Mouse (Mus musculus) forebrain, embryonic 11.5 days (tissue): ENCODE data around the gene Plekhm1. TPM values are rescaled to one million over a fixed set of nuclear protein-coding genes. Genes with fewer than 3 reads are reported as not detected.
A peak's percentile ranks its signal among the peaks of the same experiment; 100 is the strongest.
"Not testable (repeated sequence)": the region's sequence is repeated elsewhere in the genome, so short reads cannot be mapped to it uniquely, and the experiment has no call there.

Experiments used
- ATAC-seq: fragments of 200-750 bp; cut with Nextera tagmentation; replicated peaks from 2 replicates; pipeline ENCODE4 v1.8.0; 2017; ENCODE audit warnings: moderate TSS enrichment; ENCODE audit not compliant: low FRiP score
- DNase-seq: peaks from one replicate; pipeline ENCODE4 v3.0.0-alpha.2; 2017; ENCODE audit warnings: low spot score
- H3K27ac ChIP-seq: fragments of 300-500 bp; sonication (generic); 2 replicates; pipeline ENCODE4 v1.5.1; 2014; ENCODE audit warnings: low read depth, low read length
- H3K27me3 ChIP-seq: fragments of 300-500 bp; sonication (generic); 2 replicates; pipeline ENCODE4 v1.6.1; 2014; ENCODE audit warnings: mild to moderate bottlenecking, low read length, mixed read lengths; ENCODE audit not compliant: control insufficient read depth, insufficient read depth
- H3K36me3 ChIP-seq: fragments of 300-500 bp; sonication (generic); 2 replicates; pipeline ENCODE4 v1.6.1; 2014; ENCODE audit warnings: mild to moderate bottlenecking, low read length, moderate library complexity, mixed read lengths; ENCODE audit not compliant: control insufficient read depth, insufficient read depth
- H3K4me1 ChIP-seq: fragments of 300-500 bp; sonication (generic); replicated peaks from 2 replicates; pipeline ENCODE4 v1.6.1; 2014; ENCODE audit warnings: low read length, mixed read lengths; ENCODE audit not compliant: control insufficient read depth, insufficient read depth
- H3K4me2 ChIP-seq: fragments of 300-500 bp; sonication (generic); 2 replicates; pipeline ENCODE4 v1.6.1; 2014; ENCODE audit warnings: low read depth, mild to moderate bottlenecking, low read length, moderate library complexity, mixed read lengths; ENCODE audit not compliant: severe bottlenecking
- H3K4me3 ChIP-seq: fragments of 300-500 bp; sonication (generic); 2 replicates; pipeline ENCODE4 v1.5.1; 2014; ENCODE audit warnings: low read depth, low read length
- H3K9ac ChIP-seq: fragments of 300-500 bp; sonication (generic); 2 replicates; pipeline ENCODE4 v1.6.1; 2014; ENCODE audit warnings: low read length
- H3K9me3 ChIP-seq: fragments of 300-500 bp; sonication (generic); 2 replicates; pipeline ENCODE4 v1.6.1; 2016; ENCODE audit warnings: low read length, mixed read lengths; ENCODE audit not compliant: control insufficient read depth
- WGBS: fragments of 180-500 bp; shearing (Covaris S2); extraction: QIAGEN DNeasy Blood & Tissue Kit; methylation state at CpG from one replicate; pipeline ENCODE4 v1.1.7; 2014; 5-methylcytosine and 5-hydroxymethylcytosine counted together
- polyA plus RNA-seq: library from polyadenylated mRNA; unstranded; fragments of >200 nt; fragmentation: Nextera tagmentation; extraction: Ambion mirVana; gene quantifications from 2 replicates; pipeline ENCODE4 v1.2.1, GENCODE M21; 2014

Gene Plekhm1
- polyA plus RNA-seq, 1 experiment from 2014 or later: 11.3 TPM

- no peak overlapping the region for H3K4me2 ChIP-seq
- H3K27me3 ChIP-seq: peaks cover 22% of the 10 kb centered on the region
- WGBS: 78% methylated on average over 7 of the region's 7 CpGs
- no peaks in the 10 kb centered on the region for H3K9me3 ChIP-seq
- no peaks in the 10 kb centered on the region for H3K36me3 ChIP-seq
- no peak overlapping the region for H3K9ac ChIP-seq
- ATAC-seq (no peak), DNase-seq (no peak)
- peaks cover 4% of the 10 kb centered on the region; the same call in 1 of the 2 replicates for H3K4me1 ChIP-seq
- H3K4me3 ChIP-seq: no peak overlapping the region
- no peak overlapping the region for H3K27ac ChIP-seq
Observed at GRCm38 (mm10) chr11:103330651-103331319, 81.7 kb downstream of the Plekhm1 start.

- H3K27ac ChIP-seq: no peak overlapping the region
- no peaks in the 10 kb centered on the region for H3K9me3 ChIP-seq
- ATAC-seq (no peak), DNase-seq (peak; percentile 88)
- H3K4me2 ChIP-seq: no peak overlapping the region
- no peaks in the 10 kb centered on the region for H3K4me1 ChIP-seq
- WGBS: 14% methylated on average over 5 of the region's 5 CpGs
- no peak overlapping the region for H3K4me3 ChIP-seq
- H3K27me3 ChIP-seq: no peaks in the 10 kb centered on the region
- no peaks in the 10 kb centered on the region for H3K36me3 ChIP-seq
- no peak overlapping the region for H3K9ac ChIP-seq
Observed at GRCm38 (mm10) chr11:103326950-103327349, 85.5 kb downstream of the Plekhm1 start.

GRCm38 (mm10) chr11:103325172-103325571 is 87.3 kb downstream of the Plekhm1 start:
- 16% methylated on average over 8 of the region's 8 CpGs for WGBS
- Histone ChIP-seq H3K4me3 (no peak overlapping the region), H3K36me3 (no peaks in the 10 kb centered on the region), H3K9me3 (no peaks in the 10 kb centered on the region), H3K27me3 (no peaks in the 10 kb centered on the region), H3K27ac (no peak overlapping the region), H3K4me2 (no peak overlapping the region), H3K4me1 (no peaks in the 10 kb centered on the region), H3K9ac (no peak overlapping the region)
- no peak for ATAC-seq
- peak; percentile 83 for DNase-seq

GRCm38 (mm10) chr11:103324723-103325122 is 87.8 kb downstream of the Plekhm1 start:
- no peaks in the 10 kb centered on the region for H3K27me3 ChIP-seq
- no peaks in the 10 kb centered on the region for H3K36me3 ChIP-seq
- H3K4me2 ChIP-seq: no peak overlapping the region
- H3K9ac ChIP-seq: no peak overlapping the region
- WGBS: 64% methylated on average over 13 of the region's 13 CpGs
- no peak for DNase-seq
- ATAC-seq: no peak
- no peaks in the 10 kb centered on the region for H3K4me1 ChIP-seq
- H3K27ac ChIP-seq: no peak overlapping the region
- no peak overlapping the region for H3K4me3 ChIP-seq
- no peaks in the 10 kb centered on the region for H3K9me3 ChIP-seq

GRCm38 (mm10) chr11:103322832-103323231 is 89.7 kb downstream of the Plekhm1 start:
- not testable (repeated sequence) for H3K27me3 ChIP-seq, ATAC-seq, H3K4me2 ChIP-seq, H3K9me3 ChIP-seq, H3K4me1 ChIP-seq, H3K36me3 ChIP-seq, DNase-seq, H3K4me3 ChIP-seq, H3K27ac ChIP-seq, H3K9ac ChIP-seq
- 42% methylated on average over 4 of the region's 4 CpGs for WGBS

GRCm38 (mm10) chr11:103320646-103321045 is 91.8 kb downstream of the Plekhm1 start:
- no peak for ATAC-seq
- Histone ChIP-seq H3K9ac (no peak overlapping the region), H3K36me3 (no peaks in the 10 kb centered on the region), H3K9me3 (no peaks in the 10 kb centered on the region), H3K27ac (no peak overlapping the region), H3K27me3 (no peaks in the 10 kb centered on the region), H3K4me3 (no peak overlapping the region), H3K4me1 (peaks cover 4% of the 10 kb centered on the region; the same call in 1 of the 2 replicates), H3K4me2 (no peak overlapping the region)
- DNase-seq: no peak
- 73% methylated on average over 4 of the region's 4 CpGs for WGBS

- no peak overlapping the region for H3K4me3 ChIP-seq
- no peak overlapping the region for H3K27ac ChIP-seq
- 87% methylated on average over 8 of the region's 8 CpGs for WGBS
Observed at GRCm38 (mm10) chr11:103320196-103320595, 92.3 kb downstream of the Plekhm1 start.

GRCm38 (mm10) chr11:103318042-103318441 is 94.4 kb downstream of the Plekhm1 start:
- Histone ChIP-seq H3K4me2 (no peak overlapping the region), H3K4me3 (no peak overlapping the region), H3K27ac (no peak overlapping the region), H3K27me3 (no peaks in the 10 kb centered on the region), H3K9me3 (no peaks in the 10 kb centered on the region), H3K4me1 (peaks cover 4% of the 10 kb centered on the region; the same call in 1 of the 2 replicates), H3K36me3 (no peaks in the 10 kb centered on the region), H3K9ac (no peak overlapping the region)
- ATAC-seq: no peak
- no peak for DNase-seq
- 64% methylated on average over 1 of the region's 1 CpGs for WGBS

More at GRCm38 (mm10) chr11:103320196-103320595, 92.3 kb downstream of the Plekhm1 start:
- Histone ChIP-seq H3K9ac (no peak overlapping the region), H3K9me3 (no peaks in the 10 kb centered on the region), H3K4me2 (no peak overlapping the region), H3K4me1 (peaks cover 4% of the 10 kb centered on the region; the same call in 1 of the 2 replicates), H3K27me3 (no peaks in the 10 kb centered on the region), H3K36me3 (no peaks in the 10 kb centered on the region)
- DNase-seq: no peak
- no peak for ATAC-seq

GRCm38 (mm10) chr11:103315379-103315778 is 97.1 kb downstream of the Plekhm1 start:
- Histone ChIP-seq H3K4me1 (peaks cover 4% of the 10 kb centered on the region; the same call in 1 of the 2 replicates), H3K27me3 (no peaks in the 10 kb centered on the region), H3K9ac (no peak overlapping the region), H3K27ac (no peak overlapping the region), H3K4me2 (no peak overlapping the region), H3K9me3 (no peaks in the 10 kb centered on the region), H3K4me3 (no peak overlapping the region), H3K36me3 (no peaks in the 10 kb centered on the region)
- WGBS: 85% methylated on average over 5 of the region's 5 CpGs
- no peak for ATAC-seq
- DNase-seq: no peak
